Mouse (Mus musculus) embryonic fibroblast, embryonic 13.5 days (primary cell): Measurements from ENCODE around the gene Tmem182. TPM values are rescaled to one million over a fixed set of nuclear protein-coding genes. Genes with fewer than 3 reads are reported as not detected.

ENCODE experiments used
- H3K27ac ChIP-seq: 2 replicates; pipeline ENCODE4 v1.5.1; 2012; ENCODE audit warnings: low read length, control low read depth, inconsistent platforms; ENCODE audit not compliant: insufficient read depth
- H3K4me1 ChIP-seq: 2 replicates; pipeline ENCODE4 v1.6.1; 2011; ENCODE audit warnings: low read length; ENCODE audit not compliant: control insufficient read depth, insufficient read depth
- H3K4me3 ChIP-seq: 2 replicates; pipeline ENCODE4 v1.5.1; 2011; ENCODE audit warnings: mild to moderate bottlenecking, control low read depth, low read length; ENCODE audit not compliant: insufficient read depth
- CTCF ChIP-seq: IDR thresholded peaks from 2 replicates; pipeline ENCODE4 v1.5.1; 2011; ENCODE audit warnings: mild to moderate bottlenecking, control low read depth, low read length, moderate library complexity, borderline replicate concordance; ENCODE audit not compliant: insufficient read depth
- POLR2A ChIP-seq: IDR thresholded peaks from 2 replicates; pipeline ENCODE4 v1.6.1; 2011; ENCODE audit warnings: low read depth, mild to moderate bottlenecking, control low read depth, low read length, moderate library complexity
- polyA plus RNA-seq: library from polyadenylated mRNA; stranded (reverse); fragments of >200 nt; gene quantifications from 2 replicates; pipeline ENCODE4 v1.2.4, GENCODE M21; 2011; ENCODE audit warnings: low read depth; ENCODE audit not compliant: missing spikeins, insufficient read length

Gene Tmem182
- polyA plus RNA-seq, 1 experiment: not detected

DNA sequence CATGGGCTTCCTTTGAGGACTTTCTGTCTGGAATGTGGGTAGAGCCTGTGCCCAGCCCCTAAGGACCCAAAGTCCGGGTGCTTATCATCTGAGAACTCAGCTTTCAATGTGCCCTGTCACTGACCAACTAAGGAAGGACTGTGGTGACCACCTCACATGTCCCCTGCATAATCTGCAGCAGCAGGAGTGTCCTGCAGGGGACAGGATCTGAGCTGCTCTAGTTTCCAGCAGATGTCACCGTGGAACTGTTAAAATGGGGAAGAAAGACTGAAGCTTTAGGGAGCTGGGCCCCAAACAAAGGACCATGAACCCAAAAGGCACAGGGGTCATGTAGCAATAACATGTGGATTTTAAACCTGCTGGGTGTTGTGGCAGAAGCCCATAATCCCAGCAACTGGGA is 75.1 kb downstream of the Tmem182 start:
- Histone ChIP-seq H3K27ac (no peak overlapping the region), H3K4me1 (no peaks in the 10 kb centered on the region), H3K4me3 (no peak overlapping the region)
- TF ChIP-seq POLR2A (no peak), CTCF (no peak)

DNA sequence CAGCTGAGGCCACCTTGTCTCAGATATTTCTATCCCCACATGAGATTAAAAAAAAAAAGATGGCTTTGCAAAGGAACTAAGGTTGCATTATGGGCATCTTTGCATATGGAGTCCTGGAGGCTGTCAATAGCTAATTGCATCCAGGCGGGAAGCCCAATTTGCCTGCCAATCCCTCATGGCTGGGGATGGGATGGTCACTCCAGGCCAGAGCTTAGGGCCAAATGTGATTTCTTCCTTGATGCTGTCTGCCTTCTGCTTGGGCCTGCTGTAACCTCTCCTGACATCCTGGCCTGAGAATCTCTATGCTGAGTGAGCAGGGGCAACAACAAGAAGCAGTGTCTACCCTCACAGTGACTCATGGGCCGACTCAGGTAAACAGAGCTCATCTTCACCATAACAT is 78.5 kb downstream of the Tmem182 start:
- H3K4me1 ChIP-seq: no peaks in the 10 kb centered on the region
- H3K4me3 ChIP-seq: no peak overlapping the region
- no peak for TF ChIP-seq CTCF
- TF ChIP-seq POLR2A: no peak
- H3K27ac ChIP-seq: no peak overlapping the region

DNA sequence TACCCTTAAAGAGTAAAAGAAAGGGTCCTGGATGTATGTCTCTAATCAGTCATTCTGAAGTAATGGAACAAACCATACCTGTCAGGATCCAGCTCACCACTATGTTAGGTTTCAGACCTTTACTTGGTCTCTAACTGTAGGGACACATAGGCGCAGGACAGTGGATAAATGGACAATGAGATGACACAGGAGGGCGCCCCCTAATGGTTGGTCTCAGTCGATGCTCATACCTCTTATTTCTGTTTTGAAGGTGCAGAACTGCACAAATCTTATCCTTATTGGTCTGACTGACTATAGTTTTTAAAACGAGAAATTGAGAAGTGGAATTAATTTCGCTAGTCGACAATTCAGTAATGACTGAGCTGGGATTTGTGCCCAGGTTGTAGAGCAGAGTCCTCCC is 79.5 kb downstream of the Tmem182 start:
- no peak overlapping the region for H3K27ac ChIP-seq
- no peak overlapping the region for H3K4me3 ChIP-seq
- TF ChIP-seq CTCF: no peak
- no peak for TF ChIP-seq POLR2A
- H3K4me1 ChIP-seq: no peaks in the 10 kb centered on the region

DNA sequence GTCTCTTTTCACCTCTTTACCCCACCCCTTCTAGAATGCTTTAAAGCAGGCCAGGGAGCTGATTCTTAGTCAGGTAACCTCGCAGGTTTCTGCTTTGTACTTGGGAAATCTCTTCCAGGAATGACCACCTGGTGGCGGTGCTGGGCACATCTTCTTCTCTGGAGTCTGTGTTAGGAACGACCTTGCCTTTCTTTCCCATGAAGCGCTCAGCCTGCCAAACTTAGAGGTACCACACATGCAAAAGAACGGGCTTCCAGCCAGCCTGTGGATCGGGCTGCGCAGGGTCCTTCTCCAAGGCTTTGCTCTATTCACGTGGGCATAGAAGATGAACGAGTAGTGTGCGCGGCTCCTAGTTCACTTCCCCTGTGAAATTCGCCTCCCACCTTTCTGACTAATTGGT is 82.3 kb downstream of the Tmem182 start:
- H3K27ac ChIP-seq: no peak overlapping the region
- no peaks in the 10 kb centered on the region for H3K4me1 ChIP-seq
- TF ChIP-seq CTCF (peak; percentile 16; the same call in 1 of the 2 replicates), POLR2A (no peak)
- H3K4me3 ChIP-seq: no peak overlapping the region

DNA sequence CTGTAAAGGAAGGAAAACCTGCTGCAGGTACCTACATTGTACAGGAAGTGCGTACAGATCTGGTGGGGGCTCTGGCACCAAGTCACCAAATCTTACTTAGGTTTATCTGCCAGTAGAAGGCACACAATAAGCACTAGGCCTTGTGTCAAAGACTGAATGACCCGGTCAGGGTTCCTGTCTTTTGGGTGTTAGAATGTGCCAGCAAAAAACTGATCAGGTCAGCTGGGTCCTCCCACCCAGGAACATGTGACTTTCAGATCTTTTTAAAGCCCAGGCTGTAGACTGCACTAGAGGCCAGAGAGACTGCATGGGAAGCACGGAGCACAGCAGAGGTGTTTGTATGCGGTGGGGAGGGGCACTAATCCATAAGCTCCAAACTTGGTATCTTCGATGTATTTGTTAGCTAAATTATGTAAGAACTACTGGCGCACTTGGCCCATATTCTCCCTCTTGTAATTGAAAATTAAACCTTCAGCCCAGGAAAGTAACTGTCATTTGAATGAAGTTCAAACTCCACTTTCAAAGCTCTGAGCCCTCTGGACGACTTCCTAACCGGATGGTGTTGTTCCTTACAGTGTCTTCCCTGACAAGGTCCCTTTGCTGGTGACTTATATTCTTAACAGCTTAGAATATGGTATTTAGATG is 83.1 kb downstream of the Tmem182 start:
- TF ChIP-seq POLR2A: no peak
- TF ChIP-seq CTCF: no peak
- Histone ChIP-seq H3K4me1 (no peaks in the 10 kb centered on the region), H3K27ac (no peak overlapping the region), H3K4me3 (no peak overlapping the region)

DNA sequence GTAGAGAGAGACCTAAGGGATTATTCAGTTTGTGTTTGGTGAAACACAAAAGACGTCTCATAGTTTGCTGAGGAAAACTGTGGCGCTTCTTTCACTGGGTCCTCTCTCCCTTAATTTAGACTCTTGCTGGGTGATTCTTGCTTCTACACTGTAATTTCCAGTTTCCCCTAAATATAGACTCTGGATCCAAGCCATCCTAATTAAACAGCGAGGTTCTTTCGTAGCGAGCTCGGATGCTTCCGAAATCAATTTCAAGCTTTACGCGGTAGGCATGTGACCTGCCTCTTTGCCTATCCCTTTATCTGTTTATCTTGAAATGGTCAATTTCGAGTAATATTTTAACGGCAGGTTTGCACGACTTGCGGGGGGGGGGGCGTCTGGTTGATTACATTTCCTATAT is 84.2 kb downstream of the Tmem182 start:
- TF ChIP-seq CTCF (no peak), POLR2A (no peak)
- no peak overlapping the region for H3K4me3 ChIP-seq
- H3K27ac ChIP-seq: no peak overlapping the region
- H3K4me1 ChIP-seq: no peaks in the 10 kb centered on the region

DNA sequence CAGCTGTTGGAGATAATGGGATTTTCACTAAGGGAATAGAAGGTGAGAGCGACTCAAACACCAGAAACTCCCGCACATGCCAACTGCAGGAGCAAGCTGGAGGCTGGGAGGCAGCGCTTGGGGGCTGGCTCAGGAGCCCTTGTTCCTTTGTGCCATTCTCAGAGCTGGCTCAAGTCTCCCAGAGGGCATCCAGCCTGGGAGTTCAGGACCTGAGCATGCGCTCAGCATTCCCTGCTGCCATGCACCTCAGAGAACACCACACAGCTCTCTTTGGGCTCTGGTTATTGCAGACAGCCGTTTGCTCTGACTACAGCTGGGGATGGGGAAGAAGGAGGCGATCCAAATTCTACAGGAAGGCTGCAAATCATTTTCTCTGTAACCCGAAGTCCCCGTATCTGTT is 84.8 kb downstream of the Tmem182 start:
- Histone ChIP-seq H3K4me3 (no peak overlapping the region), H3K27ac (no peak overlapping the region), H3K4me1 (no peaks in the 10 kb centered on the region)
- no peak for TF ChIP-seq POLR2A
- TF ChIP-seq CTCF: no peak

DNA sequence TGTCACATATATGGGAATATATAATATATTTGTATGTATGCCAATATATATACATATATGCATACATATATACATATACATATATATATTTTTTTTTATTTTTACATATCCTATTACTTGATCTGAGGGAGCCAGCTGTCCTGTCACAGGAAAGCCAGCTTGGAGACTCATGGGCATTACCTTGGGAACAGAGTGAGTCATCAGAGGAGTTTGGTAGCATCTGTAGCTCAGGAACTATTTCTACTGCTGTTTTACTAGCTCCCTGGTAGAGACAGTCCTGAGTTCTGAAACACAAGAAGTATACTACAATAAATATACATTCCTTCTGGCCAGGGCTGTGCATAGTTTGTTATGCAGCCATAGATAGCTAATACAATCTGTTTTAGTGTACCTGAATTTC is 98.3 kb downstream of the Tmem182 start:
- Histone ChIP-seq H3K4me3 (no peak overlapping the region), H3K4me1 (no peaks in the 10 kb centered on the region), H3K27ac (no peak overlapping the region)
- no peak for TF ChIP-seq CTCF

Other genes with a start within 250 kb of the Tmem182 start
- gene Slc9a4, start 225.5 kb upstream of the Tmem182 start, polyA plus RNA-seq: not detected in 2 replicates
- gene Slc9a2, start 125.0 kb upstream of the Tmem182 start, polyA plus RNA-seq: 0.11 TPM in 1 of 2 replicates, not detected in the other
- gene Mfsd9, start 14.9 kb upstream of the Tmem182 start, polyA plus RNA-seq: 2.9 and 3.6 TPM in 2 replicates